Mouse (Mus musculus) cerebellum, adult 2 months (tissue): Measurements from ENCODE around the gene Cpne5.
"Not testable (repeated sequence)": the region's sequence is repeated elsewhere in the genome, so short reads cannot be mapped to it uniquely, and the experiment has no call there.

Source experiments
- CTCF ChIP-seq: fragments of 200-500 bp; IDR thresholded peaks from 2 replicates; pipeline ENCODE4 v1.5.1; 2011; ENCODE audit warnings: low read depth, mild to moderate bottlenecking, control low read depth, low read length, moderate library complexity, borderline replicate concordance; ENCODE audit not compliant: insufficient read depth
- POLR2A ChIP-seq: fragments of 200-500 bp; IDR thresholded peaks from 2 replicates; pipeline ENCODE4 v1.6.1; 2011; ENCODE audit warnings: low read length, control low read depth, borderline replicate concordance; ENCODE audit not compliant: insufficient read depth

GRCm38 (mm10) chr17:29251006-29251405 is 13.0 kb upstream of the Cpne5 start:
- not testable (repeated sequence) for TF ChIP-seq CTCF, POLR2A
